Mouse (Mus musculus): ENCODE measurements around the gene Matn4.

DNA sequence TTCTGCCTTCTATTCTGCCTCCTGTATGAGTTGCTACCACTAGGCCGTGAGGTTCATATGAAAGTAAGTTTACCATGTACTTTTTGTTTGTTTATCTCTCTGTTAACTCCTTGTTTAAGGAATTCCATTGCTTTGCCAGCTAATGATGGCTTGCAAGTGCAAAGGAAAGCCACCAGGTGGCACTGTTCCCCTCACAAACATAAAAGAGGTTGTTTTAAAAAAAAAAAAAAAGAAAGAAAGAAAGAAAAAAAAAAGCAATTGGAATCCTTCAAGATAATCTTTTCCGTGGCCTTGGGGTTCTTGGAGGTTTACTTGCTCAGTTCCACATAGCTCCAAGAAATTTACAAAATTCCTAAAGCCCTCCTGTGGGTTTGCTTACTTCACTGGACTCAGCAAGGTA lies 12.2 kb upstream of the Matn4 start:
- TF ChIP-seq CTCF (conservative IDR thresholded peaks at IDR 0.05; ENCODE audit: insufficient read depth, insufficient read length, low read depth, low read length) (peak; percentile 59), POLR2A (IDR thresholded peaks at IDR 0.05; ENCODE audit: low read depth, low read length) (no peak)

Measured in kidney, adult 2 months (tissue).